Mouse (Mus musculus) thymus, postnatal 4 days (tissue): ENCODE data around the gene Gm6993.

Source experiments
- DNase-seq: peaks from one replicate; pipeline ENCODE4 v3.0.0; 2021

The Gm6993 gene

GRCm38 (mm10) chr12:31240470-31240869, at the start of gene Gm6993:
Gene Gm6993 (plus strand): TSS chr12:31240770.
- no peak for DNase-seq

GRCm38 (mm10) chr12:31191329-31191954, 49.1 kb upstream of the Gm6993 start:
- no peak for DNase-seq

DNA sequence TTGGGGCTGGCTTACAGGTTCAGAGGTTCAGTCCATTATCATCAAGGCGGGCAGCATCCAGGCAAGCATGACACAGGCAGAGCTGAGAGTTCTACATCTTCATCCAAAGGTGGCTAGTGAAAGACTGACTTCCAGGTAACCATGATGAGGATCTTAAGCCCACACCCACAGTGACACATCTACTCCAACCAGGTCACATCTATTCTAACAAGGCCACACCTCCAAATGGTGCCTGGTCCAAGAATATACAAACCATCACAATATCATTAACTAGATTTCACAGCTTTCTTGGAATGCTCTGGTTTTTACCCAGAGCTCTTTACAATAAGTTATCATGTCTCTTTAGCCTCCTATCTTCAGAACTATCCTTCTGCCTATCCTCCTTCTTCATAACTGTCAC, 38.1 kb upstream of the Gm6993 start:
- DNase-seq, result no peak

- DNase-seq, result no peak
These were observed 36.7 kb upstream of the Gm6993 start for GRCm38 (mm10) chr12:31203746-31204455.

DNA sequence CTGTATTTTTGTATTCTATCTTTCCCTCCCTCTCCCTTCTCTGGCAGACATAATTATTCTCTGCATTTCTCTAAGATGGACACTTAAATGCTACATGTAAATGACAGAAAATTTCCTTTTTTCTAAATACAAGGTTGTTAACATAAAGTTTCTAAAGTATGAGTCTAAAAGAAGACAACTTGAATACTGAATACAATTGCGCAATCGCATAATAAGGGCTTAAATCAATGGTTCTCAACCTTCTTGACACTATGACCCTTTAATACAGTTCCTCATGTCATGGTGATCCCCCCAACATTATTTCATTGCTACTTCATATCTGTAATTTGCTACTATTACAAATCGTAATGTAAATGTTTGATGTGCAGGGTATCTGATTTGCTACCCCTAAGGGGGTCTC, 35.7 kb upstream of the Gm6993 start:
- no peak for DNase-seq

DNA sequence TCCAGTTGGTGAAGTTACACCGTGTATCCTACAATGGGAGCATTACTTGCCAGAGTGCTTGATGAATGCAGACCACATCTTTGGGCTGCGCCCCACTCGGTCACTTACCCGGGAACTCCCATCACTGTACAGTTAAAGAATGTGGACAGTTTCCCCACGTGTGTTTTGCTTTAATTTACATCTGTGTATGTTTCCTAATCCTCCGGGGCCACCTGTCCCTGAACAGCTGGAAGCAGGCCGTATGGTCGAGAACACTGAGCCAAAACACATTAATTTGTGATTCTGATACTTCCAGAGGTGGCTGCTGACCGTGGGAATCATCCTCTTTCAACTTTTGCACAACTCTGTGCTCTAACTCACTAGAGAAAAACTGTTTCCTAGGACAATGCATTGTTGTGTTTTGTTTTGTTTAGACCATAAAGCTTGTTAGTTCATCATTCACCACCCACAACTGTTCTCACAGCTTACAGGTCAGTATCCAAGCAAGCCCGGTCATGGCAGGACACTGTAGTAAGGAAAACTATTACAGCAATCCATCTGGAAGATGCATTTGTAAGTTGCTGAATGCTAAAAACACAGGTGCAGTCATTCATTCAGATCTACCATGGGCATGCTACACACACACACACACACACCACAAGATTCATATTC, 34.5 kb upstream of the Gm6993 start:
- no peak for DNase-seq

- no peak for DNase-seq
These were observed 31.8 kb upstream of the Gm6993 start for GRCm38 (mm10) chr12:31208766-31209165.

DNA sequence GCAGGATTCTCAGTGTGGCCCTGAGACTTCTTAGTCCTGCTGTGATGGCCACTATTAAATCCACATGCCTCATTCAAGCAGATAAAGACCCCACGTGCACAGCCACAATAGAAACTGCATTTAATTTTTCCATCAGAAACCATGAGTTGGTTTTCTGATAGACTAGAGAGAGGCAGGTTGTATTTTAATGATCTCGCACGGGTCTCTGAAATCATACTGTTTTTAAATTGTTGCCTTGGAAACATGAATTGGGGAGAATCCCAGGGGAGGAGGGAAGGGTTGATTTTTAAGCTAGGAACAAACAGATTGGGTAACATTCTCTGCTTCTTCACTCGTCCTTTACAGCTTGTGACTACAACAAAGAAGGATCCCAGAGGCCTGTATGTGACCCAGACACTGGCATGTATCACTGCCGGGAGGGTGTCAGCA, 31.2 kb upstream of the Gm6993 start:
- no peak for DNase-seq

DNA sequence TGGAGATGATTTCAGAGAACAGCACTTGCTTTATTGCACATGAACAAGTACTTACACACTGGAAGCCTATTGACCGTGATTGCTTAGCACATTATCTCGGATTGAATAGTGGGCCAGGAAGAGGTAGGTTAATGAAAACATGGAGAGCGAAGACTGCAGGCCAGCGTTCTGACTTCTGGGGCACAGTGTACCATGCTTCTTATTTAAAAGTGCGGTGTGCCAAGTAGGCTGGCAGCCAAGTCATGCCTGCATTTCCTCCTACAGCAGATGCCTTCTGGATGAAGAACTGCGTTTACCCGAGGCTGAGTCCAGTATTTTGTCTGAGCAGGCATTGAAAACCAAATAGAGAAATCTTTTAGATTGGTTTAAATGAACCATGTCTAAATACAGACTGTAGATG, 27.0 kb upstream of the Gm6993 start:
- DNase-seq, result no peak

DNA sequence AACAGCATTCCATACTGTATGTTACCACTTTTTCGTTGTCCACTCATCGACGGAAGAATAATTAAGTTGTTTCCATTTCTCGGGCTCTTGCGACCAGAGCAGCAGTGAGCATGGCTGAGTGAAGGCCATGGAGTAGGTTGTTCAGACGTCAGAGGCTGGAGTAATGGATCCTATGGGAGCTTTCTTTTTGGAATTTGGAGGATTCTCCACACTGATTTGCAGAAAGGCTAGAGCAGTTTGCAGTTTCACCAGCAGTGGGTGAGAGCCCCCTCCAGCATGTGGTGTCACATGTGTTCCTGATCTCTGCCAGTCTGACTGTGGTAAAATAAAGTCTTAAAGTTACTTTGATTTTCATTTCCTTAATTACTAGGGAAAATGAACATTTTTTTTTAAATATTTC, 25.6 kb upstream of the Gm6993 start:
- DNase-seq, result no peak

GRCm38 (mm10) chr12:31217232-31217631, 23.3 kb upstream of the Gm6993 start:
- no peak for DNase-seq

DNA sequence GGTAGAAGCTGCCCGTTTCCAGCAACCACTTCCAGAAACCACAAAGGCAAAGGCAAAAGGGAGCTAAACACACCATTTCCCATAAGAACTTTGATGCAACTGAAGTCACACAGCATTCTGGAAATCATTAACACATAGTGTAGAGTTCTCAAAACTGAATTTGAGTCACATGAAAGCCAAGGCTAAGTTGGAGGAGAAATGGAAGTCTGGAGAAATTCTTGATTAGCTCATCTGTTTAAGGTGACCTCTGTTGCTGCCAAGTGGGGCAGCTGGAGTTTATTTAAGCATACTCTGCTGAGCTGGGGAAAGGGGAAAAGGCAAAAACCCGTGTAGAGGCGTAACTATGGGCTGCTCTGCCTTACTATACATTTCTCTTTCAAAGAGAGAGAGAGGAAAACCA, 21.8 kb upstream of the Gm6993 start:
- DNase-seq, result no peak

DNA sequence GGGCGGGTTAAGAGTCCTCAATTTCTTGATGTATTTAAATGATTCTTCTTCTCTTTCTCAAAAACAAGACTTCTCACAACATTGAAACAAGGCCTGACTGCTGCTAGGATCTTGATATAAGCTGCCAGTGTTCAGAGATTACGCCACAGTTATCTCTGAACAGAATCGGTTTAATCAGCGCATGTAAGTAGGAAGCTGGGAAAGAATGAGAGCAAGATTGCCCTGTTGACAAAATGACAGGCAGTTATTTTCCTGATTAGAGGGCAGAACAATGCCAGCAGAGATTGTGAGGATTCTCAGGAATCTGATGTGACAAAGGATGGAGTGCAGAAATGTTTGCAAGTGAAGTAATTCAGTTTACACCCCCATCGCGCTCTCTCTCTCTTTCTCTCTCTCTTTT, 19.0 kb upstream of the Gm6993 start:
- DNase-seq, result no peak

- DNase-seq, result no peak
These were observed 18.3 kb upstream of the Gm6993 start for GRCm38 (mm10) chr12:31222282-31222681.

DNA sequence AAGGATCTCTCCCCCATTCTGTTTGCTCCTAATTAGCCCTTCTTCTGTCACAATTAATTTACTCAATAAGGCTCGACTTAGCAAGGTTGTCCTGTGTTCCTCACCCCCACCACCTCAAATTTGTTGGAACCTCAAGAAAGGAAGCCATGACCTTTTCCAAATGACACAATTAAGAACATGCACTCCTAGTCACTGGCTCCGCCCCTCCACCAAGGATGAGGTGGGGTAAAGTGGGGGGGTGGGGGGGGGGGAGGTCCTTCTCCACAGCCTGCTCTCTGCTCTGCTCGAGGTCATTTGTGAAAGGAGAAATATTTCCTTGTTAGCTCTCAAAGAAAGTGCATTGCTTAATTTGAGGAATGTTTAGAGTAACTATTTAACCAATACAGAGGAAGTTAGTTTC, 17.8 kb upstream of the Gm6993 start:
- no peak for DNase-seq

DNA sequence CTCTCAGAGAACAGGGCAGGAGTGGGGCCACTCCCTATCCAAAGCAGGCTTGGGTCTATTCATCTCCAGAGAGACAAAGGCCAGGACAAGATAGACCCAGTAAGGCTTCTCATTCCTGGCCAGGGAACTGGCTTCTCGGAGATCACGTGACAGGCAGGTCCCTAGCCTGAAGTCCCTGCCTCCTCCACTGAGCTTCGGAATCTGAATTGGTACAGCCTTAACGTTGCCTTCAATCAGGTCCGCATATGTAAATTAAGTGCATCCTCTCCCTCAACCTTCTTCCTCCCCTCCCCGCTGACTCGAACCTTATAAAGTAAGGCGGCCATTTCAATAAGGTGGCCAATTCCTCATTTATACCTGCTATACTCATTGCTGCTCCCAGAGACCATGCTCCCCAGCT, 15.1 kb upstream of the Gm6993 start:
- DNase-seq, result no peak

GRCm38 (mm10) chr12:31227167-31227566, 13.4 kb upstream of the Gm6993 start:
- no peak for DNase-seq

- DNase-seq, result no peak
These were observed 11.7 kb upstream of the Gm6993 start for GRCm38 (mm10) chr12:31228878-31229277.

- DNase-seq, result no peak
These were observed 7.9 kb upstream of the Gm6993 start for GRCm38 (mm10) chr12:31232635-31233034.

- no peak for DNase-seq
These were observed 5.6 kb upstream of the Gm6993 start for GRCm38 (mm10) chr12:31235018-31235417.

DNA sequence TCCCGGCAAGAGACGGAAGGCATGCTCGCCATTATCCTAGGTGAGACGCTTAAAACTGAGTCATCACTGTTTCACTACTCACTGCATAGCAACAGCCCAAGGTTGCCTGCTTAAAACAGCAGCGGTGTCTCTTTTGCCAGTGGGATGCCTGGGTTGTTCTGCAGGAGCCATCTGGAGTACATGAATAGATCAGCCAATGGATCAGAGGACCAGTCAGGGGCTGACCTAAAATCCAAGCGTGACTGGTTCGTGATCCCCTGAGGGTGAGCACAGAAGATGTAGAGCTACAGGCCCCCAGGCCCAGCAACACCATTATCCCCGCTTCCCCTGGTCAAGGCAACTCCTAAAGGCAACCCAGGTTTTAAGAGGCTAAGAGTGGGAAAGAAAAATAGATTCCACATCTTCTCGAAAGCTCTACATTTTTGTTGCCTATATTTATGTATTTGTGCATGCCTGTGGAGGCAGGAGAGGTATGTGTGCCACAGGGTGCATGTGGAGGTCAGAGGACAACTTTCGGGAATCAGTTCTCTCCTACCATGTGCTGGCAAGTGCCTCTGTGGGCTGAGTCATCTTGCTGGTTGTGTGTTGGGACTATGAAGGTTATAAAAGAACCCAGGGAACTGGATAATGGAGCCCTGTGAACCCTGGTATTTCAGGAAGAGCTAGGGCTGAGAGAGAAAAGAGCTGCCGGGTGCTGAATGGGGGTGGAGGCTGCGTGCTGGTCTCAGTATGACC, 3.5 kb upstream of the Gm6993 start:
- no peak for DNase-seq

DNA sequence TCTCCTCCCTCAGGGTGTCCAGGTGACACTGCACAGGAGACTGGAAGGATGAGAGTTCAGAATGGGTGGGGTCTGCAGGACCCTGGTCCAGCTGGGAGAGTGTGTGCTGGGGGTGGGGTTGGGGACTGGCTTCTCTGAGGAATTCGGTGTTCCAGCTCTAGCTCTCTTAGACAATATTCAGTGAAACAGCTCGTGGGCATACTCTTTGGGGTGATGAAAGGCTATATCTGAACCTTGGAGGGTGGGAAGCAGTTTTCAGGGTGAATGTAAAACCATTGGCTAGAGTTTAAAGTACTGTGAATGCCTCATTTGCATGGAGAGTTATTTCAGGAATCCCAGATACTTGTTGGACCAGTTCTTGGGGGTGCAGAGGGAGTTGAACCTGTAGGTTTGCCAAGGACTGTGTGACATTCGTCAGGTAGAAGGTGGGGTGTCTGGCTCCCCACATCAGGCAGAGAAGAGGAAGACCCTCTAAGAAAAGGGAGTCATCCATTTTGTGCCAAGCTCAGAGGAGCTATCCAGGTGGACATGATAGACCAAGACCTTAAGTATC, 1.5 kb upstream of the Gm6993 start:
- DNase-seq, result no peak

- DNase-seq, result no peak
These were observed 772 bp upstream of the Gm6993 start for GRCm38 (mm10) chr12:31239798-31240197.
